Mouse (Mus musculus): ENCODE measurements around the gene Accsl. TPM values are rescaled to one million over a fixed set of nuclear protein-coding genes. Genes with fewer than 3 reads are reported as not detected.

Gene Accsl
- polyA plus RNA-seq, 1 experiment, result not detected

DNA sequence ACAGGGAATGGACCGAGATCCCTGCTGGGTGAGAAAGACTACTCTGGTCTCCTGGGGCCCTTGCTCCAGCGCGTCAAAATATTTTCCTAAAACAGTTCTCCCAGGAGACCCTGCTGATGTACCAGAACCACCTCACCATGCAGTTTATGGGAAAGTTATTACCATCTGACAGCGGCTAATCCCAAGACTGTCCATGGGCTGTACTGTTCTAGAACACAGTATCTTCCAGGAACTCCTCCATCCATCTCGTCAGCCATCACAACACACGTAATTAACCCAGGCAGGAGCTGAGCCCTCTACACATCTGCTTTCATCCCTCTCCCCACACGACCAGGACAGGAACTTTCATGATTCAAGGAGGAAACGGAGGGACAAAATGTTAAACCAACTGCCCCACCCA is 11.5 kb upstream of the Accsl start:
- Histone ChIP-seq H3K4me3 (replicated peaks; ENCODE audit: extremely low read depth, low read depth, low read length) (no peak overlapping the region), H3K4me1 (ENCODE audit: control insufficient read depth, insufficient read depth, low read length) (no peaks in the 10 kb centered on the region)
- no peak for TF ChIP-seq POLR2A (IDR thresholded peaks at IDR 0.05; ENCODE audit: borderline replicate concordance, extremely low read depth, low read depth, low read length)
- no peak for TF ChIP-seq CTCF (IDR thresholded peaks at IDR 0.05; ENCODE audit: insufficient read depth, low read length)
- DNase-seq, result no peak
- WGBS, result 58% methylated on average over 8 of the region's 8 CpGs

DNA sequence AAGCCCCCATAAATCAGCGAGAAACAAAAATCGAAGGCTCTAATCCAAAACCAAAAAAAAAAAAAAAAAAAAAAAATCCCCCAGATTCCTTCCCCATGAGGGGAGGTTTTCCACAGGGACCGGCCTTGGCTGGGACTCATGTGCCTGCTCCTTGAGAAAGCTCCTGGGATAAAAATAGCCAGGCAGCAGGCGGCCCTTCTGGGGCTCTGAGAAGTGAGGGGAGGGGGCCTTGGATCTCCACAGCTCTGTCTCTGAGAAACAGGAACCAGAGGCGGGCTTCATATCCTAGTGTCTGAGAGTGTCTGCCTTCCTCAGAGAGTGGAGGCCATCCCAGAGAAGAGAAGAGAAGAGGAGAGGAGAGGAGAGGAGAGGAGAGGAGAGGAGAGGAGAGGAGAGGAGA is 8.0 kb upstream of the Accsl start:
- no peak for TF ChIP-seq POLR2A (IDR thresholded peaks at IDR 0.05; ENCODE audit: borderline replicate concordance, extremely low read depth, low read depth, low read length)
- no peak for TF ChIP-seq CTCF (IDR thresholded peaks at IDR 0.05; ENCODE audit: insufficient read depth, low read length)
- Histone ChIP-seq H3K4me3 (replicated peaks; ENCODE audit: extremely low read depth, low read depth, low read length) (no peak overlapping the region), H3K4me1 (ENCODE audit: control insufficient read depth, insufficient read depth, low read length) (no peaks in the 10 kb centered on the region)
- 52% methylated on average over 5 of the region's 5 CpGs for WGBS
- DNase-seq, result no peak

DNA sequence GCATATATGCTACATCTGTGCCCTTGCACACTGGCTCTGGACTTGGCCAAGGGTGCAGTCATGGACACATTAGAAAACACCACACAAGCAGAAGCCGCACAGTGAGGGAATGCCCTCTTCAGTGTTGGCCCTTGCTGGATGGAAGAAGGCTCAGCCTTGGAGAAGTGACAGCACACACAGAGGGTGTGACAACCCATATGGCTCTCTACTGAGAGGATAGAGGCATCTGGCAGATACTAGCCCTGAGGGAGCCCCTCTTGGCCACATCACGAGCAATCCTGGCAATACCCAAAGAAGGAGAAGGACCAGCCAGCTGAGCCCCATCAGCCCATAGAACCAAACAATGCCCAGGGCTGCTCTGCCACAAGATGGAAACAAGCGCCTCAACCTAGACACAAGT is 5.6 kb upstream of the Accsl start:
- WGBS, result 86% methylated on average over 3 of the region's 3 CpGs
- TF ChIP-seq CTCF (IDR thresholded peaks at IDR 0.05; ENCODE audit: insufficient read depth, low read length) (no peak), POLR2A (IDR thresholded peaks at IDR 0.05; ENCODE audit: borderline replicate concordance, extremely low read depth, low read depth, low read length) (no peak)
- H3K4me3 ChIP-seq (replicated peaks; ENCODE audit: extremely low read depth, low read depth, low read length), result no peak overlapping the region
- DNase-seq, result no peak
- H3K4me1 ChIP-seq (ENCODE audit: control insufficient read depth, insufficient read depth, low read length), result no peaks in the 10 kb centered on the region

DNA sequence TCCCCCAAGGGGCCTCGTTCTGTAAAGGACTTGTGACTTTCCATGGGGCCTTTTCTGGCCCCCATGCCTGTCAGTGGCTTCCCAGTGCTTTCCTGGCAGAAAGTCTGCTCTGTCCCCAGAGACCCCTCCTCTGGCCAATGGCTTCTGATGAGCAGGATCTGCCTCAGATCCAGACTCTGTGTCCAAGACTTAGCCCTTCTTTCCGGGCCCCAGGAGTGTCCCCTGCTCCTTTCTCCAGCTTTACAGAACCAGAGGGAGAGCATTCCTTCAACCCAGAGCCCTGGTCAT is 5.2 kb upstream of the Accsl start:
- H3K4me1 ChIP-seq (ENCODE audit: control insufficient read depth, insufficient read depth, low read length), result no peaks in the 10 kb centered on the region
- DNase-seq, result no peak
- TF ChIP-seq CTCF (IDR thresholded peaks at IDR 0.05; ENCODE audit: insufficient read depth, low read length), result no peak
- TF ChIP-seq POLR2A (IDR thresholded peaks at IDR 0.05; ENCODE audit: borderline replicate concordance, extremely low read depth, low read depth, low read length), result no peak
- WGBS, result 37% methylated on average over 2 of the region's 2 CpGs
- no peak overlapping the region for H3K4me3 ChIP-seq (replicated peaks; ENCODE audit: extremely low read depth, low read depth, low read length)

DNA sequence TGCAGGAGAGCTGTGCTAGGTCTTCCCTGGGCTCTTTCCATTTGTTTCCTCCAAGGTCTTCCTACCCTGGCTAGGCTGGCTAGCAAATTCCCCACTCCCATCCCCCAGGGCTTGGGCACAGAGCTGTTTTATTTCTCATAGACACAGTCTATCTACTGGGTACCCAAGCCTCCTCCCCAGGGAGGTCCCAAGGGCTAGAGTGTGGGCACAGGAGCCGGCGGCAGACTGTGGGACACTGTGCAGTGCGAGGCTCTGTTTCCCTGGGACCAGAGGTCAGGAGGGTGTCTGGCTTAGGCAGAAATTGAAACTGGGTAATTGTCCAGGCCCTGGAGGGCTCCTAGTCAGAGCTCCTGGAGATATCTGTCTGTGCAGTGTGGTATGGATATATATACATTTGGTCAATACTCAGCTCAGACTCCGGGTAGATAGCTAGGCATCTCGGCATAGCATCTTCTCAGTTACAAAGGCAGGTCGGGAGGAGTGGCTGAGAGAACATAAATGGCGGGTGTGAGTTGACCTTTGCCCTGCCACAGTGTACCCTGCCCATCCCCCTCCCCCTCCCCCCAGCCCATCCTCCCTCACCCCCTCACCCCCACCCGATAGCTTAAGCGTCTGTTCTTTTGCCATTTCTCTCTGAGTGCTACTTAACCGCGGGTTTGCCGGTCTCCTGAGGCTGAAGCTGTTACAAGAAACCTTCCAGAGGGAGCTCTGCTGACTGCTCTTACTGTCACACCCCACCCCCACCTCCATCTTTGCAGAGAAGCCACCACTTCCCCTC is 4.7 kb upstream of the Accsl start:
- WGBS, result 35% methylated on average over 12 of the region's 12 CpGs
- H3K4me3 ChIP-seq (replicated peaks; ENCODE audit: extremely low read depth, low read depth, low read length), result no peak overlapping the region
- TF ChIP-seq POLR2A (IDR thresholded peaks at IDR 0.05; ENCODE audit: borderline replicate concordance, extremely low read depth, low read depth, low read length), result no peak
- no peak for TF ChIP-seq CTCF (IDR thresholded peaks at IDR 0.05; ENCODE audit: insufficient read depth, low read length)
- no peaks in the 10 kb centered on the region for H3K4me1 ChIP-seq (ENCODE audit: control insufficient read depth, insufficient read depth, low read length)
- no peak for DNase-seq

DNA sequence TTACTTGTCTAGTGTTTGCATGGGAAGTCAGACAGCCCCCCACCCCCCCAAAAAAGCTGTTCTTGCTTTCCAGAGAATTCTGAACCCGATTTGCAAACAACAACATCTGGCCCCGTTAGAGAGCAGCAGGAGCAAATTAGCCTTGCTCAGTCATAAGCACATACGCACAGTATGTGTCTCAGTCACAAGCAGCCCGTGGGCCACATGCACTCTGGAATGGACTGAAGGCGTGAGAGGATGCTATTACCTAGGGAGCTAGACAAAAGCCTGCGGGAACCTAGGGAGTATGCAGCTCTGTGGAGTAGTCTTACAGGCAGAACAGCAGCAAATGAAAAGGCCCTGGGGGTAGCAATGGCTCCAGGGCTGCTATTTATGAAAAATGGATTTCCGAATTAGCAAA is 3.3 kb upstream of the Accsl start:
- TF ChIP-seq CTCF (IDR thresholded peaks at IDR 0.05; ENCODE audit: insufficient read depth, low read length) (no peak), POLR2A (IDR thresholded peaks at IDR 0.05; ENCODE audit: borderline replicate concordance, extremely low read depth, low read depth, low read length) (no peak)
- DNase-seq, result no peak
- no peaks in the 10 kb centered on the region for H3K4me1 ChIP-seq (ENCODE audit: control insufficient read depth, insufficient read depth, low read length)
- H3K4me3 ChIP-seq (replicated peaks; ENCODE audit: extremely low read depth, low read depth, low read length), result no peak overlapping the region
- WGBS, result 84% methylated on average over 7 of the region's 7 CpGs

DNA sequence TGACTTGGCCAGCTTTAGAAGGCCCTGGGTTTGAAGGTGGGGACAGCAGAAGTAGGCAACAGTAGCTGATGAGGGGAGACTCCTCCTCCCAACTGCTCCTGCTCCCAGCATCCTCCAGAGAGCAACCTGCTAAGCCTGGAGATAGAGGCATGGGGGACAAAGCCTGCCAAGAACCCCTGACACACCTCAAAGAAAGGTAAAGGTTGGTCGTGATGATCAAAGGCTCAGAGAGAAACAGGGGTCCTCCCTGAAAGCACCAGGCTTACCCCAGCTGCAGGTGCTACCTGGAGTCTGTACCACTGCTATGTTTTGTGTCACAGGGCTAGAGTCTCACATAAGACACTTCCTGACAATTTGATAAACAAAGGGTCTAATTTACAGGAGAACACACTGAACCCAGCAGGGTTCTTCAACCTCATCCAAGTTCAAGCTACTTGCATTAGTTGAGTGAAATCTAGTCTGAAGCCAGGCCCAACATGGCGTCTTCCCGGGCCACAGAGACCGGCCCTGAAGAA is 2.5 kb upstream of the Accsl start:
- Histone ChIP-seq H3K4me3 (replicated peaks; ENCODE audit: extremely low read depth, low read depth, low read length) (no peak overlapping the region), H3K4me1 (ENCODE audit: control insufficient read depth, insufficient read depth, low read length) (no peaks in the 10 kb centered on the region)
- 91% methylated on average over 4 of the region's 4 CpGs for WGBS
- DNase-seq, result no peak
- TF ChIP-seq CTCF (IDR thresholded peaks at IDR 0.05; ENCODE audit: insufficient read depth, low read length) (no peak), POLR2A (IDR thresholded peaks at IDR 0.05; ENCODE audit: borderline replicate concordance, extremely low read depth, low read depth, low read length) (no peak)

DNA sequence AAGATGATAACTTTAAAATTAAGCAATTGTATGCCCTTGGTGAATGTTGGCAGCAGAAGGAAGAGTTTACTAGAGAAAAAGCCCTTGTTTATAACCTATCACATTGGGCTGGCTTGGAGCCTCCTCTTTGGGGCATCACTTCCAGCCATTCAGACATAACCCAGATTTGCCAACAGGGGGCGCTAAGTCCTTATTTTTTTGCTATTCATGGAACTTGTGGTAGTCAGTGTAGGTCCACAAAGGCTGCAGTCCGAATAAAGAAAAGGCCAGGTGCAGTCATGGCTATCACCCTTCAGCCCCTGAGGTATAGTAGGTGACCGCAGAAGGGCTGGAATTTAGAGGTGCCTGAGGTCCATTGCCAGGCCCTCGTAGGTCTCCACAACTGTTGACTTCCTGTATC is 1.9 kb upstream of the Accsl start:
- Histone ChIP-seq H3K4me1 (ENCODE audit: control insufficient read depth, insufficient read depth, low read length) (no peaks in the 10 kb centered on the region), H3K4me3 (replicated peaks; ENCODE audit: extremely low read depth, low read depth, low read length) (no peak overlapping the region)
- 37% methylated on average over 4 of the region's 4 CpGs for WGBS
- peak; percentile 54 for DNase-seq
- no peak for TF ChIP-seq POLR2A (IDR thresholded peaks at IDR 0.05; ENCODE audit: borderline replicate concordance, extremely low read depth, low read depth, low read length)
- TF ChIP-seq CTCF (IDR thresholded peaks at IDR 0.05; ENCODE audit: insufficient read depth, low read length), result peak; percentile 47

DNA sequence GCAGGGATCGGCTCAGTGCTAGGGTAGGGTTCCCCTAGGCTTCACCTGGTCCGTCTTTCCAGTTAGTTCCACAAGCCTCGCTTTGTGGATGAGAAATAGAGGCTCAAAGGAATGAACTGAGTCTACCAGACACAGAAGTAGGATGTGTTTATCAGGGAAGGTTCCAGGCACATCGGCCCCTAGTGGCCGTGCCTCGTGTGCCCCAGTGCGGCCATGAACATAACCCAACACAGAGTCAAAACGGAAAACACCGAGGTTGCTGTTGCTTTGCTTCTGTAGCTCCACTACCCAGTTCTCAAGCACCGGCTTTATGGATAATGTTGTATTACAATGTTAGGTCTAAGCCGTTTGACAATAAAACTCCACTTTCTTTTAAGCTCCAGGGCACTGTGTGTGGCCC is 391 bp downstream of the Accsl start:
- 85% methylated on average over 11 of the region's 11 CpGs for WGBS
- Histone ChIP-seq H3K4me3 (replicated peaks; ENCODE audit: extremely low read depth, low read depth, low read length) (no peak overlapping the region), H3K4me1 (ENCODE audit: control insufficient read depth, insufficient read depth, low read length) (no peaks in the 10 kb centered on the region)
- TF ChIP-seq CTCF (IDR thresholded peaks at IDR 0.05; ENCODE audit: insufficient read depth, low read length), result no peak
- no peak for TF ChIP-seq POLR2A (IDR thresholded peaks at IDR 0.05; ENCODE audit: borderline replicate concordance, extremely low read depth, low read depth, low read length)
- no peak for DNase-seq

DNA sequence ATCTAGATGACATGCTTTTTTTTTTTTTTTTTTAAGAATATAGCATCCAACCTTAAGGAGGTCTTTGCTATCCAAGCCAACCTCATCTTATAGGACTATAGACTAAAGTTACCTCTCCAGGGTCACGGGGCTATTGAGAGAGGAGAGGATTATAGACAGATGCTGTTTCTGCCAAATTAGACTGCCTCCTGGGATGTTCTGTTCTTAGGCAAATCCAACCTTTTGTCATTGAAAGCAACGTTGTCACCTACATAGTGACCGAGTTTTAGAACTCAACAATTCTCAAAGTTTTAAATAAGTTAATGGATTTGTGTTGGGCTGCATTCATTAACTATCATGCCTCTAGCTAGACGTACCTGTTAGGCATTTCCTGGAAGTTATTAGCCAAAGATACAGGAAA is 5.7 kb downstream of the Accsl start:
- Histone ChIP-seq H3K4me1 (ENCODE audit: control insufficient read depth, insufficient read depth, low read length) (no peaks in the 10 kb centered on the region), H3K4me3 (replicated peaks; ENCODE audit: extremely low read depth, low read depth, low read length) (no peak overlapping the region)
- DNase-seq, result no peak
- TF ChIP-seq CTCF (IDR thresholded peaks at IDR 0.05; ENCODE audit: insufficient read depth, low read length) (no peak), POLR2A (IDR thresholded peaks at IDR 0.05; ENCODE audit: borderline replicate concordance, extremely low read depth, low read depth, low read length) (no peak)
- WGBS, result 70% methylated on average over 4 of the region's 4 CpGs
